Mouse (Mus musculus): ENCODE data around the gene Ano2.

Ano2 gene

GRCm38 (mm10) chr6:126053136-126053535, 362.9 kb downstream of the Ano2 start:
- DNase-seq (ENCODE audit: low spot score in 2 of 2), result no peak

DNA sequence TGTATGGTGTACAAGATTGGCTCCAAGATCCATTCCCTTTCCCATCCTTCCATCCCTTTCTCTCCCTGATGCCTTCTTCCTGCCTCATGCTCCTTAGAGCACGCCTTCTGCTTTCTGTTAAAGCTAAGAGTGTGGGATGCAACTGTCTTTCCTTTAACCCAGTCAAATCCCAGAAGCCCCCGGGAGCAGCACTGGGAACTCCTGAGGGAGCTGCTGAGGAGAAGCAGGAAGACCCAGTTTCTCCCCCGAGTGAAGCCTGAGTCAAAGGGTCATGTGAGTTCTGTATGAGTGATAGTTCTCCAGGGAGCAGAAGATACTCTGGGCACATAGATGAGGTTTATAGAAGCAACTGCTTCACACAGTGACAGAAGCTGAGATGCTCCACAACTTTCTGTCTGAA, 367.5 kb downstream of the Ano2 start:
- DNase-seq (ENCODE audit: low spot score in 2 of 2), result no peak

DNA sequence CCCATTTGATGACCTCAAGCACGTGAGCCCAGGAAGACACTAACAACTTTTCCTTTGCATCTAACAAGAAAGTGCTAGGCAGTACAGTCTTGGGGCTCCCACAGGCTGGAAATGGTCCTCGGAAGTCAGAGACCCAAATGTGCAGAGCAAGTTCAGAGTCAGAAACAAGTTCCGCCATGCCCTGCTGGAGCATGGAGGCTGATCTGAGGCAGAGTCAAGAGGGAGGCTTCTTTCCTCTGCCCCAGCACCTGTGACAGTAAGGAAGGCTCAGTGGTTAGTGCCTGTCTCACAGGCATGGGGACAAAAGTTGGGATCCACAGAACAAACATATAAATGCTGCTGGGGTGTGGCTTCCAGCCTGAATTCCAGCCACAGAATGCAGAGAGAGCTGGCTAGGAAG, 390.3 kb downstream of the Ano2 start:
- no peak for DNase-seq (ENCODE audit: low spot score in 2 of 2)

DNA sequence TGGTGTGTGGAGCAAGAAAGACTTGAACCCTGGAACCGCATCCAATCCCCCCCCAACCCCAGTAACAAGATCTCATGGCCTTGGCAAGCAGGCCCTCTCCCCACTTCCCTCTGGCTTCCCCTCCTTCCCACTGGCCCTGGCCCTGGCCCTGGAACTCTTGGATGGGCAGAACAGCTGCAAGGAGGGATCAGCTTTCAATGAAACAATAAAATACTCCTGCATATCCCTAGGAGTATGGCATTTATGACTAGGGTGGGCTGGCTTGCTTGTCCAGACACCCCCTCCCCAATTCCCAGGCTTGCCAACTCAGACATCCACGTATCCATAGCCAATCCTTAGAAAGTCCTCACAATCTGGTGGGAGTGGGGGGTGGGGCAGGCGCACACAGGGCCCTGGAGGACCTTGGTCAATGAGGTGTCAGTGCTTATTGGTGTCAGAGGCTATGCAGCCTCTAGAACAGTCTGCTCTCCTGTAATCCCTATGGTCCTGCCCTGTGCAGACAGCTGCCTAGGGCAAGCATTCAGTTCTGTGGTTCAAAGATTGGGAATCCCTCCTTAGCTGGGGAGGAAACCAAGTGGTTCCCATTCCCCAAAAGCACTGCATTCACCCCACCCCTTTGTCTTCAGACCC, 396.2 kb downstream of the Ano2 start:
- no peak for DNase-seq (ENCODE audit: low spot score in 2 of 2)

DNA sequence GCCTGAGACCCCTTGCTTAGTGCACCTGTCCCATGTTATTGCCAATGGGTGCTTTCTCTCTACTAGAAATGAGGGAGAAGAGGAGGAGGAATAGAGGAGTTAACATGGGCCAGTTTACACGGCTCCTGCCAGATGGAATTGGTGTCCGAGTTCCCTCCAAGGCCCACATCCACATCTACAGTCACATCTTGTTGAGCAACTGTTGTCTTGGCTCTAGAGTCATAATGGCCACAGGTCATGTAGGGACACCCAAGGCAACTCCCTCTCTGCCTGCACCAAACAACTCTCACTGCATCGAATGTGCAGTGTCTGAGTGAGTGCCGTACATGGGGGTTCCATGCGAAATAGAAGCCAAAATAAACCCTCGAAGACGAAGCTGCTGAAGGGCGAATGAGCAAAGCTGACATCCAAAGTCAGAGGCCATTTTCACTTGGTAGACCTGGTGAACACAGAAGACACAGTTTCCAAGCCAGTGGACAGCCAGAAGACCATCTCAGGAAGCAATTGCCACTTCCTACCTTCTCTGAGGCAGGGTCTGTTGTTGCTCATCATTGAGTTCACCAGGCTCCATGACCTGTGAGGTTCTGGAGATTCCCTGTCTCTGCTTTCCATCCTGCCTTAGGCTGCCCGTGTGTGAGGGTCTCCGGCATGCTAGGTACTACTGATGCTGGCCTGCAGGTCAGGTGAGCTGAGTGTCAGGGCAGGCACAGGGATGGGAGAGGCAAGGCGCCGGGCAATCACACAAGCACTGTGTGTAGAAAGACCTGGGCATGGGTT, 398.5 kb downstream of the Ano2 start:
- no peak for DNase-seq (ENCODE audit: low spot score in 2 of 2)
